Mouse (Mus musculus): Measurements from ENCODE around the gene Vmn2r50.
"Not testable (repeated sequence)": the region's sequence is repeated elsewhere in the genome, so short reads cannot be mapped to it uniquely, and the experiment has no call there.

Gene Vmn2r50

GRCm38 (mm10) chr7:10053196-10053595 lies at the start of gene Vmn2r50:
Vmn2r50 (minus strand) TSS chr7:10053296.
- DNase-seq (ENCODE audit: low read depth) = not testable (repeated sequence)

- not testable (repeated sequence) for DNase-seq (ENCODE audit: low read depth)
Measured at GRCm38 (mm10) chr7:9992157-9992556, 60.9 kb downstream of the Vmn2r50 start, which contains the start of gene Vmn2r49. Vmn2r49 (minus strand) TSS chr7:9992257.
